Comparison of ENCODE assay signal across 8 mouse cellular contexts in the genomic region with DNA sequence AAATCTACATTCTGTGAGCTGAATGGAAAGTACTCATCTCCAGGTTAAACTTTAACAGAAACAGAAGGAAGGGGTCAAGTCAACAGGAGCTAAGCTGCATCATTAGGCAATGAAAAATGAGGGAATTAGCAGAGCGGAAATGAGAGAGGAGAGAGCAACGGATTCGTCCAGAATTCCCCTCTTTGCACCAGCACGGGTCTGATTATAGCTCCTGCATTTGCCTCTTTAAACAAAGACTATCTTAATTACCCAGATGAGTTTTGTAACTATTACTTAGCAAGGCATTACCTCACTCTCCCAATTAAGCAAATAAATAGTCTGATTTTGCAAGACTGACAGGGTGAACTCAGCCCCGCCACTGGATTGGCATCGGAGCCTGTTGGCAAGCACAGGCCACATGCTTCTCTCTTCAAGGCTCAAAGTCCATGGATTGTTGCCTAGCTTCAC.
DNase-seq lines count a peak whose midpoint lies in the region; ATAC-seq and TF ChIP-seq lines count a peak whose summit lies in the region.

No protein-coding gene starts in this region.

- no peak overlapping the region for H3K4me2 ChIP-seq in hindbrain, postnatal 0 days (ENCODE audit: low read depth, low read length)
- H3K4me2 ChIP-seq in hindbrain, embryonic 13.5 days: no peak overlapping the region
- H3K4me2 ChIP-seq in intestine, postnatal 0 days (replicated peaks; ENCODE audit: low read depth): peak overlapping the region; percentile 17; the same call in 1 of the 2 replicates

- no peak overlapping the region for H3K4me3 ChIP-seq in hindbrain, postnatal 0 days (ENCODE audit: low read length)
- H3K4me3 ChIP-seq in hindbrain, embryonic 13.5 days: no peak overlapping the region
- H3K4me3 ChIP-seq in intestine, postnatal 0 days (ENCODE audit: low read depth, low read length): no peak overlapping the region
- H3K4me3 ChIP-seq in lung, adult 2 months (replicated peaks; ENCODE audit: extremely low read depth, low read depth, low read length): no peak overlapping the region
- no peak overlapping the region for H3K4me3 ChIP-seq in embryonic facial prominence, embryonic 10.5 days

- H3K4me1 ChIP-seq in hindbrain, postnatal 0 days (ENCODE audit: insufficient read depth, low read length): no peaks in the 10 kb centered on the region
- peaks cover 7% of the 10 kb centered on the region; the same call in 1 of the 2 replicates for H3K4me1 ChIP-seq in hindbrain, embryonic 13.5 days (replicated peaks)
- H3K4me1 ChIP-seq in intestine, postnatal 0 days (replicated peaks; ENCODE audit: control insufficient read depth, insufficient read depth, low read length): no peaks in the 10 kb centered on the region; the same call in 1 of the 2 replicates
- H3K4me1 ChIP-seq in lung, adult 2 months (ENCODE audit: control insufficient read depth, insufficient read depth, low read length): peaks cover 3% of the 10 kb centered on the region; the same call in 1 of the 2 replicates
- H3K4me1 ChIP-seq in embryonic facial prominence, embryonic 10.5 days: no peaks in the 10 kb centered on the region

- no peaks in the 10 kb centered on the region for H3K27me3 ChIP-seq in hindbrain, postnatal 0 days (ENCODE audit: insufficient read depth, low read length)
- no peaks in the 10 kb centered on the region for H3K27me3 ChIP-seq in hindbrain, embryonic 13.5 days
- no peaks in the 10 kb centered on the region for H3K27me3 ChIP-seq in intestine, postnatal 0 days (replicated peaks; ENCODE audit: control insufficient read depth, insufficient read depth, low read length)
- H3K27me3 ChIP-seq in embryonic facial prominence, embryonic 10.5 days (replicated peaks; ENCODE audit: low read depth, poor library complexity, severe bottlenecking): no peaks in the 10 kb centered on the region

- TF ChIP-seq CTCF in hindbrain, postnatal 0 days (IDR thresholded peaks at IDR 0.05; ENCODE audit: low read depth): no peak
- TF ChIP-seq CTCF in intestine, postnatal 0 days (IDR thresholded peaks at IDR 0.05; ENCODE audit: low read depth): no peak
- TF ChIP-seq CTCF in lung, adult 2 months (IDR thresholded peaks at IDR 0.05; ENCODE audit: insufficient read depth, low read length): no peak

- H3K27ac ChIP-seq in hindbrain, postnatal 0 days: no peak overlapping the region
- no peak overlapping the region for H3K27ac ChIP-seq in hindbrain, embryonic 13.5 days
- H3K27ac ChIP-seq in intestine, postnatal 0 days (ENCODE audit: low read depth, low read length): no peak overlapping the region
- no peak overlapping the region for H3K27ac ChIP-seq in embryonic facial prominence, embryonic 10.5 days (replicated peaks)

- H3K9ac ChIP-seq in hindbrain, postnatal 0 days (replicated peaks; ENCODE audit: low read length): no peak overlapping the region
- H3K9ac ChIP-seq in hindbrain, embryonic 13.5 days: no peak overlapping the region
- no peak overlapping the region for H3K9ac ChIP-seq in intestine, postnatal 0 days (ENCODE audit: low read depth, low read length)

- 33% methylated on average over 6 of the region's 6 CpGs for WGBS in hindbrain, postnatal 0 days
- 44% methylated on average over 6 of the region's 6 CpGs for whole genome bisulfite sequencing in hindbrain, embryonic 13.5 days
- 17% methylated on average over 6 of the region's 6 CpGs for WGBS in intestine, postnatal 0 days
- WGBS in lung, adult 2 months: 36% methylated on average over 6 of the region's 6 CpGs
- WGBS in embryonic facial prominence, embryonic 10.5 days: 72% methylated on average over 6 of the region's 6 CpGs

- peak; percentile 52 for DNase-seq in hindbrain, postnatal 0 days (ENCODE audit: low spot score)
- peak; percentile 70 to 74 for DNase-seq in cerebellum, postnatal 10 days
- DNase-seq in lung, adult 2 months: peak; percentile 22
- DNase-seq in embryonic facial prominence, embryonic 10.5 days (ENCODE audit: low spot score): no peak
- no peak for DNase-seq in urinary bladder, postnatal 10 days (ENCODE audit: low spot score)

- TF ChIP-seq POLR2A in lung, adult 2 months (IDR thresholded peaks at IDR 0.05; ENCODE audit: borderline replicate concordance, extremely low read depth, low read depth, low read length): no peak

- peak; percentile 49; the same call in 1 of the 2 replicates for ATAC-seq in hindbrain, postnatal 0 days
- ATAC-seq in hindbrain, embryonic 13.5 days (ENCODE audit: low FRiP score): no peak
- peak; percentile 94 for ATAC-seq in intestine, postnatal 0 days
- no peak for ATAC-seq in erythroblast, adult 5-6 weeks (replicated peaks; ENCODE audit: low FRiP score, poor library complexity, severe bottlenecking)

- H3K9me3 ChIP-seq in hindbrain, postnatal 0 days (ENCODE audit: low read length): no peaks in the 10 kb centered on the region
- no peaks in the 10 kb centered on the region for H3K9me3 ChIP-seq in hindbrain, embryonic 13.5 days
- no peaks in the 10 kb centered on the region for H3K9me3 ChIP-seq in intestine, postnatal 0 days (ENCODE audit: control insufficient read depth)
- no peaks in the 10 kb centered on the region for H3K9me3 ChIP-seq in embryonic facial prominence, embryonic 10.5 days

- no peaks in the 10 kb centered on the region for H3K36me3 ChIP-seq in hindbrain, postnatal 0 days (ENCODE audit: insufficient read depth, low read length)
- no peaks in the 10 kb centered on the region for H3K36me3 ChIP-seq in hindbrain, embryonic 13.5 days
- H3K36me3 ChIP-seq in intestine, postnatal 0 days (ENCODE audit: control insufficient read depth, insufficient read depth): no peaks in the 10 kb centered on the region
- no peaks in the 10 kb centered on the region for H3K36me3 ChIP-seq in embryonic facial prominence, embryonic 10.5 days (replicated peaks)

Comparison
In these comparisons a context has a peak if more than half of its experiments do, and no peak if none do; other contexts are left out.
1. ATAC-seq: peak in hindbrain, postnatal 0 days (single experiment) and intestine, postnatal 0 days (single experiment); none in hindbrain, embryonic 13.5 days (single experiment) and erythroblast, adult 5-6 weeks (single experiment).
2. DNase-seq: peak in hindbrain, postnatal 0 days (single experiment), cerebellum, postnatal 10 days (2 of 2) and lung, adult 2 months (single experiment); none in embryonic facial prominence, embryonic 10.5 days (single experiment) and urinary bladder, postnatal 10 days (single experiment).